Mouse (Mus musculus): Measurements from ENCODE around the gene Pip5k1c. TPM values are rescaled to one million over a fixed set of nuclear protein-coding genes. Genes with fewer than 3 reads are reported as not detected.

Gene Pip5k1c
- polyA plus RNA-seq, 1 experiment: 38.6 TPM

DNA sequence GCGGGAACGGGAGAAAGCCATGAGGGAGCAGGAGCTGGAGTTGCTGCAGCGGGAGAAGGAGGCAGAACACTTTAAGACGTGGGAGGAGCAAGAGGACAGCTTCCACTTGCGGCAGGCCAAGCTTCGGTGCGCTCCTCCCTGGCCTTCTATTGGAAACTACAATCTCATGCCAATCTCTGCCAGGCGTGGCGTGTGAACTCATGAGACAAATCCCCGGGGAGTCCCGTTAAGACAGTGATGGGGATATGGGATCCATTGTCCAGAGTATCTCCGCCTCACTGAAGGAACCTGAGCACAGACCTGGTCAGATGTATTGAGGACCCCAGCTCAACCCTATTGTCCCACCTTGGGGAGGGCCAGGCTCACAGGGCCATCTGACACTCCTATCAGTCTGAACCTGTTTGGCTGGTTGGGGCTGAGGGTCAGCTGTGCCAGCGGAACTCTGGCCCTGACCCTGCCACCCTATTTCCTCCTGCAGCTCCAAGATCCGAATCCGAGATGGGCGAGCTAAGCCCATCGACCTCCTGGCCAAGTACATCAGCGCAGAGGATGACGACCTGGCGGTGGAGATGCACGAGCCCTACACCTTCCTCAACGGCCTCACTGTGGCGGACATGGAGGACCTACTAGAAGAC lies 30.5 kb downstream of the Pip5k1c start:
- no peak for DNase-seq (ENCODE audit: low spot score)

DNA sequence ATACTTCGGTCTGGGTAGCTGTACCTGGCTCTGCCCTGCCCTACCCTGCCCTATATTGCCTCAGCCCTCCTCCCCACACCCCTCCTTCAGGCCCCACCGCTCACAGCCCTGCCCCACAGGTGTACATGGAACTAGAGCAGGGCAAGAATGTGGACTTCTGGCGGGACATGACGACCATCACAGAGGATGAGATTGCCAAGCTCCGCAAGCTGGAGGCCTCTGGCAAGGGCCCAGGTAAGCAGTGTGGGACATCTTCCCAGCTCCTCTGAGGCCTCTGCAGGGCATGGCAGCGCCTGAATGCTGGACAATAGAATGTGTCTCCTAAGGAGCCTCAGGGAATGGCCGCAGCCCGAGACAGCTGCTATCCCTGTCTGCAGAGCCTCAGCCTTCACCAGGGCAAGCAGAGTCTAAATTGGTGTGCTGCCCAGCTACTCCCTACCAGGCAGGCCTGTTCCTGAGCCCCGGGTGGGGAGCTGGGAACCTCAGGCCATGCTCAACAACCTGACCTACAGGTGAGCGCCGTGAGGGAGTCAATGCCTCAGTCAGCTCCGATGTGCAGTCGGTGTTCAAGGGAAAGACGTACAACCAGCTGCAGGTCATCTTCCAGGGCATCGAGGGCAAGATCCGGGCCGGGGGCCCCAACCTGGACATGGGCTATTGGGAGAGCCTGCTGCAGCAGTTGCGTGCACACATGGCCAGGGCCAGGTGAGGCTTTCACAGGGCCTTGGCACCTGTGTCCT lies 31.2 kb downstream of the Pip5k1c start:
- no peak for DNase-seq (ENCODE audit: low spot score)

DNA sequence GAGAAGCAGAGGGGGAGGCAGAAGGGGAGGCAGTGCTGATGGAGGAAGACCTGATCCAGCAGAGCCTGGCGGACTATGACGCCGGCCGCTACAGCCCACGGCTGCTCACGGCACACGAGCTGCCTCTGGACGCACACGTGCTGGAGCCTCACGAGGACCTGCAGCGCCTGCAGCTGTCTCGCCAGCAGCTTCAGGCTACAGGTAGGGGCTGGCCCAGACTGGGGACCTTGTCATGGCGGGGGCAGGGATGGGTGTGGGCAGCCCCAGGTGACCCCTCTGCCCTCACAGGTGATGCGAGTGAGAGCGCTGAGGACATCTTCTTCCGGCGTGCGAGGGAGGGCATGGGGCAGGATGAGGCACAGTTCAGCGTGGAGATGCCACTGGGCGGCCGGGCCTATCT lies 32.4 kb downstream of the Pip5k1c start:
- DNase-seq (ENCODE audit: low spot score): no peak

DNA sequence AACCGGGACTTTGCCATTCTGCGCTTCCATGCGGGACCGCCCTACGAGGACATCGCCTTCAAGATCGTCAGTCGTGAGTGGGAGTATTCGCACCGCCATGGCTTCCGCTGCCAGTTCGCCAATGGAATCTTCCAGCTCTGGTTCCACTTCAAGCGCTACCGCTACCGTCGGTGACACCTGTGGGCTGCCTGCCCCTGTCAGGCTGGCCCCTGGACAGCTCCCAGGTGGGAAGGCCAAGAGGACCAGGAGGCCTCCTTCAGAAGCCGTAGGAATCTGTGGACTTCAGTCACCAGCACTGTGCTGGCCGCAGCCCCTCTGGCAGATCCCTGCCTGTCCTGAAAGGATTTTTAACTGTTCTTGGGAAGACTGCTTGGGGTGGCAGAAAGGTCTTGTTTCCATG lies 33.0 kb downstream of the Pip5k1c start:
- no peak for DNase-seq (ENCODE audit: low spot score)

DNA sequence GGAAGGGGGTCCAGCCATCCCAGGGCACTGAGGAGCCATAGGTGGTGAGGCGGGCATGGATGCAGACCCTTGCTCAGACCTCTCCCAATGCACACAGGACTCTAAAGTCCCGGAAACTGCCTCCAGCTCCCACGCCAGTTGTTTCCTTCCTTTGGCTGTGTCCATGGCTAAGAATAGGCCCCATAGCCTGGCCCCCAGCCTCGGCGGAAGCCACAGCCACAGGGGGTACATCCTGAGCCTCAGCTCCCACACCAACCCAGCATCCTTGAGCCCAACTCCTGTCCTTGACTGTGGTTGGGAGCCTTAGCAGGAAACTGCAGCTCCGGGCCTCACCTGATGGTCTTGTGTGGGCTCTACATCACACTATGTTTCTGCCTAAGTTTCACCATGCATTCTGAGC lies 34.1 kb downstream of the Pip5k1c start:
- no peak for DNase-seq (ENCODE audit: low spot score)

DNA sequence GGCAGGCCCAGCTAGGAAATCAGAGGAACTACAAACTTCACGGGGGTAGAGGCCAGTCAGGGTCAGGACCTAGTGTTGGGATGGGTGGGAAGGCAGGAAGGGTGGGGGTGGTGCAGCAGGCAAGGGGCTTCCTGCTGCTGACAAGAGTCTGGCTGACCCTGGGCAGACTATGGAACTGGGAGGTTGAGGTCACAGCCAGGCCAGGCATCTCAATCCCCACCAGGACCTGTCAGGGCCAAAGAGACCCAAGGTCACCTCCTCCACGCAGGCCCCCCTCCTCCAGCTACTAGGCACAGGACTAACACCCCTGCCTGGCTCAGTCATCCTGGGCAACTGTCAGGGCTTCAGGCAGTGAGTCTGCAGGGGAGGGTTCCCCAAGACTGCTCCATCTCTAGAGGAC lies 35.2 kb downstream of the Pip5k1c start:
- no peak for DNase-seq (ENCODE audit: low spot score)

DNA sequence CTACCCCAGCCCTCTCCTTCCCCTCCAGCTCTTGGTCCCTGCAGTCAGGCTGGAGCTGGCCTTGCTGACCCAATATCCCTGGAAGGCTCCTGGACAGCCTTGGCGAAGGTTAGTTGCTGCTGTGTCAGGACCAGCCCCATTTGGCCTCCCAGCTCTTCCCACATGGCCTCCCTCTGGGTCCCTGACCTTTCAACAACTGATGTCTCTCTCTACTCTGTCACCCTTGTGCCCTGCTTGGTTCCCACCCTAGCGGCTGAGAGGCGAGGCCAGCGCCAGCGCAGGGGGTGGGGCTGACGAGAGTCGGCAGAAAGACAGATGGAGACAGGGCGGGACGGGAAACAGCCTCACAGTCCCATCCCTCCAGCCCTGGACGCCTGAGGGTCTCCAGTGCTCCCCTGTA lies 35.6 kb downstream of the Pip5k1c start, which contains the start of gene Tbxa2r:
TSS of gene Tbxa2r (plus strand) at position 346 of the 400 bp plus-strand sequence.
- DNase-seq (ENCODE audit: low spot score): no peak

DNA sequence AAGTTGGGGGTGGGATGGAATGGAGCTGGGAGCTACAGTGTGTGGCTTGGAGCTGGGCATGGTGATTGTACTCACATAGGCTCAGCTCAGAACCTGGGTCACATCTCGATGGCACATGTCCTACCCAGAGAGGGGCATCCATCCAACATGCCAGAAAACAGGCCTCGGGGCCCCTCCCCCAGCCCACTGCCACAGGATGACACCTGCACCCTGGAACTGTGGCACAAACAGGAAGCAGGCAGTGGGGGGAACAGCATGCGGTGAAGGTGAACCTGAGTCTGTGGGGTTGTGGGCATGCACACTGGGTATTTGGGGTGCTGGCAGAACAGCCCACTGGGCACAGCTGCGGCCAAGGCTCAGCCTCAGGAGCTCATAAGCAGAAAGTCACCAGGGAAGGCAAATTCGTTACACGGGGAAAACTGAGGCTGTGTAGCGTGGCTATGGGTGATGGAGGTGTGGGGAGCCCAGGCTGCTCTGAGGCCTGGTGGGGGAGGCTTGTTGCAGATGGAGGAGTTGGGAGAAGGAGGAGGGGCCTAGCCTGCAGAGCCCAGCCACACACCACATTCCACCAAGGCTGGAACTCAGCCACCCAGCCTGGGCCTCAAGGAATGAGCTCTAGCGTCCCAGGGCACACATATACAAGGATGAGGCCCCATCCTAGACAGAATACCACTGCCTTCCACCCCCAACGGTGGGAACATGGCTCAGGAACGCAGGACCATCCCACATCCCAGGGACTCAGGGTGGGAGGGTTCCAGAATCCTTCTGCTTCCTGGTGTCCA lies 36.6 kb downstream of the Pip5k1c start:
- DNase-seq (ENCODE audit: low spot score): no peak

DNA sequence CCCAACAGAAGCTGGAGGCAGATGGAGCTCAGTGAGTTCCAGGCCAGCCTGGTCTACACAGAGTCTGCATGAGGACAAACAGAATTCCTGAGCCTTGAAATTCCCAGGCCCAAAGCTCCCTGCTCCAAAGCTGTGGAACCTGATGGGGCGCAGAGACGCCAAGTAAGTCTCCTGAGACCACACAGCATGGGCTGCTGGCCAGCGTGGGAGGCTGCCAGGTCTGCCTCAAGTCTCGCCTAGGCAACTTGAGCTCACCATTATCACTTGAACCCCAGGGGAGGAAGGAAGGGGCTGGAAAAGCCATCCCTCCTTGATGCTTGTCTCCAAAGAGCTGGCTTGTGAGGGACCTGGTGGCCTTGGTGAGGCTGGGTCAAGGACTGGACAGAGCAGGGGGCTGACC lies 37.2 kb downstream of the Pip5k1c start:
- no peak for DNase-seq (ENCODE audit: low spot score)

DNA sequence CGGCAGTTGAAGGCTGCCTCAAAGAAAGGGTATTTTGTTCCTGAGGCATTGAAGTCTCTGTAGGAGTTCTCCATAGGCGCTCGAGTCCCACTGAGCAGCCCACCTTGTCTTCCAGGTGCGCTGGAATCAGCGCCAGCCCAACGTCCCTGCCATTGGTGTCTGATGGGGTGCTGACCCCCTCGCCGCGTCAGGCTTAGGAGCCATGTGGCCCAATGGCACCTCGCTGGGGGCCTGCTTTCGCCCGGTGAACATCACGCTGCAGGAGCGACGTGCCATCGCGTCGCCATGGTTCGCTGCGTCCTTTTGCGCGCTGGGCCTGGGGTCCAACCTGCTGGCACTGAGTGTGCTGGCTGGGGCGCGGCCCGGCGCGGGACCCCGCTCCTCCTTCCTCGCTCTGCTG lies 39.5 kb downstream of the Pip5k1c start:
- no peak for DNase-seq (ENCODE audit: low spot score)

DNA sequence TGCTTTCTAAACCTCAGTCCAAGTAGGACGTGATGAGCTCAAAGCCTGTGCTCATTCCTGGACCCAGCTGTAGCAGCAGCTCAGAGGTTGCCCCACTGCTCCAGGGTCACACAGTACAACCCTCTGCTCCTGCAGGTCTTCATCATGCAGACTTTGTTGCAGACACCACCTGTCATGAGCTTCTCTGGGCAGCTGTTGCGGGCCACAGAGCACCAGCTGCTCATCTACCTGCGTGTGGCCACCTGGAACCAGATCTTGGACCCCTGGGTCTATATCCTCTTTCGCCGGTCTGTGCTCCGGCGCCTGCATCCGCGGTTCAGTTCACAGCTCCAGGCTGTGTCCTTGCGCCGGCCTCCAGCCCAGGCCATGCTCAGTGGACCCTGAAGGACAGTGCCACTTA lies 41.6 kb downstream of the Pip5k1c start:
- no peak for DNase-seq (ENCODE audit: low spot score)

DNA sequence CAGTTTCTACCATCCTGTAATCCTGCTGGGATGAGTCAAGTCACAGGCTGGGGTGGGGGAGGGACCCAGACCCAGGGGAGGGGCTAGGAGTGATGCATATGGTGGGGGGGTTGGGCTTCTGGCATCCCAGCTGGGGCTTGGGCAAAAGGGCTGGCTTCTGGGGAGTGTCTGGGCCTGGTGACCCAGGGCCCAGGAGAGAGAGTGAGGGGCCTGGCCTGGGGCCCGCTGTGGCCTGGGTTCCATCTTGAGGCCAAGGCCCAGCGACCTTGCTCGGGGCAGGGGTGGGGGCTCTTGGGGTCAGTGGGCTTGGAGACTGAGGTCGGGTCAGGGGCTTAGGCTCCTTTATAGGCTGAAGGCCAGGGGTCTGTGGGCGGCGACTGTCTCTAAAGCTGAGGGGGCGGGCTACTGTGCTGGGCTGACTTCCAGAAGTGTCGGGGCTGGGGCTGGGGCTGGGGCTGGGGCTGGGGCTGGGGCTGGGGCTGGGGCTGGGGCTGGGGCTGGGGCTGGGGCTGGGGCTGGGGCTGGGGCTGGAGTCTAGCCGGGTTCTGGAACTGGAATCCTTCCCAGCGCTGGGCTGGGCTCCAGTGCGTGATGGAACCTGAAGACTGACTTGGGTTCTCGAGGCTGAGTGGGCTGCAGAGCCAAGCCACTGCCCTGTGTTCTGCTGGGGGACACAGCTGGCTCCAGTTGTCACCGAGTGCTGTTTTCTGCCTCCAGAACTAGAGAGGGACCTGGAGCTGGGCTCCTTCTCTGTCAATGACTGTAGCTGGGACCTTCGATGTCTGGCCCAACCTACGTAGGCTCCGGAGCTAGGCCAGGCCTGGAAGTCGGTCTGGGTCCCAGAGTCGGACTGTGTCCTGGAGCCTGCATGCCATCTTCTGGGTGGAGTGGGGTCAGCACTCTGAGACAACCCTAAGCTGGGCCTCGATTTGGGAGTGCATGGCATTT lies 42.9 kb downstream of the Pip5k1c start:
- no peak for DNase-seq (ENCODE audit: low spot score)

DNA sequence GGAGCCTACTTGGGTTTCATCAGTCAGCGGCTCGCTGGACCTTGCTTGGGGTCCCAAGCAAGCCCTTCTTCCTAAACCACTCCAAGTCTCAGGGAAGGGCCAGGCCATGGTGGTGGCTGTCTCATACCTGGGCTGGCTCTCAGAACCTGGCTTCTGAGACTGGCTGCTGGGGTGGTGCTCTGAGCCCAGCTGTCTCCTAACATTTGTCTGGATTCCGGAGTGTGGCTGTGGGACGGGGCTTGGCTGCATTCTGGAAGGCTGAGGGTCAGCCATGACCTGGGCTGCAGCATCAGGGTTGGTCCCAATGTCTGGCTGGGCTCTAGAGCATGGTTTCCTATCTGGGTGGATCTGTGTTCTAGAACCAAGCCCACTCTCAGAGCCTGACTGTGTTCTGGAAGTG lies 43.8 kb downstream of the Pip5k1c start:
- no peak for DNase-seq (ENCODE audit: low spot score)

DNA sequence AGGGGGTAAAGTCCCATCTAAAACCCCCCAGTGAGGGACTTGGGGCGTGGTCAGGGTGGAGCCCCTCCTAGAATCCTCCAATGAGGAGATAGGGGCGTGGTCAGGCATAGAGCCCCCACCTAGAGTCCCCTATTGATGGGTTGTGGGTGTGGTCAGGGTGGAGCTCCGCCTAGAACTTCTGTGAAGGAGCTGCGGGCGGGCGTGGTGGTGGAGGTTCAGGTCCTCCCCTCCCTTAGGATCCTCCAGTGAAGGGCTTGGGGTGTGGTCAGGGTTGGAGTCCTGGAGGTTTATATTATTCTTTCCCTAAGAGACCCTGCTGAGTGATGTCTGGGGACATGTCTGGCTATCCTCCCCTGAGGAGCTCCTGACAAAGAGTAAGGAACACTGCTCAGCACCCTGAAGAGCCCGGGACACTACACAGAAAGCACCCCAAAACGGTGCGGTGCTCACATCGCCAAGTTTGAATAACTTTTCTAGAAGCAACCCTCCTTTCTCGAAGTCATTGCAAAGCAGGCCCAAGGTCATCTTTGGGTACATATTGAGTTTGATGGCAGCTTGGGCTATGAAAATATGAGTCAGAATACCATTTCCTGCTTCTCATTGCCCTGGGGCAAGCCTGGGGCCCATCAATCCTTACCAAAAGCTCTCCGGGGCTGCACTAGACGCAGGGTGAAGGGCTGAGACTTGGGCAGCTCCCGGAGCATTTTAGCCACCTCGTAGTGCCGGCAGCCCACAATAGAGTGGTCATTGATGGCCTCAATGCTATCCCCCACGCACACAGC lies 48.0 kb downstream of the Pip5k1c start:
- no peak for DNase-seq (ENCODE audit: low spot score)

DNA sequence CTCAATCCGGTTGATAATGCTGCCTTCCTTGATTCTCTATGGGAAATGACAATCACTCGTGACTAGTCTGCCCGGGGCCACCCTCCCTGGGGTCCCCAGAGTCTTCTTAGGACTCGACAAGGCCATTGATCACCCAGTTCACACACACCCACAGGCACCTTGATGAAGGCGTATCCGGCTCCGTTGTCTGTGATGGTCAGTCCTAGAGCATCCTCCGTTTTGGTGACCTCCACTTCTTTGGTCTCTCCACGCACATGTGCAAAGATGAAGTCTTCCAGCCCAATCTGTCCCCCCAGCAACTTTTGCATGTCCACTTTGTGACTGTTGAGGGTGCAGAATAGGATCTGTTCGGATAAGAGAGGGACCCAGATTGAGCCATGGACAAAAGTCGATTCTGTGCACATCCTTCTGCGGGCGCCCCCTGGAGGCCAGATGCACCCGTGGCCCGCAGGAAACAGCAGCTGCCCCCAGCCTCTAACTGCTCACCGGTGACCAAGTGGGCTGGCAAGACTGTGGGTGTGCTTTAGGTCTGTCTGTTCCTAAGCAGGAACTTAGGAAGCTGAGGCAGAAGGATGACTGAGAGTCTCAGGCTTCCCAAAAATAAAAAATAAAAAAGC lies 48.7 kb downstream of the Pip5k1c start:
- no peak for DNase-seq (ENCODE audit: low spot score)

DNA sequence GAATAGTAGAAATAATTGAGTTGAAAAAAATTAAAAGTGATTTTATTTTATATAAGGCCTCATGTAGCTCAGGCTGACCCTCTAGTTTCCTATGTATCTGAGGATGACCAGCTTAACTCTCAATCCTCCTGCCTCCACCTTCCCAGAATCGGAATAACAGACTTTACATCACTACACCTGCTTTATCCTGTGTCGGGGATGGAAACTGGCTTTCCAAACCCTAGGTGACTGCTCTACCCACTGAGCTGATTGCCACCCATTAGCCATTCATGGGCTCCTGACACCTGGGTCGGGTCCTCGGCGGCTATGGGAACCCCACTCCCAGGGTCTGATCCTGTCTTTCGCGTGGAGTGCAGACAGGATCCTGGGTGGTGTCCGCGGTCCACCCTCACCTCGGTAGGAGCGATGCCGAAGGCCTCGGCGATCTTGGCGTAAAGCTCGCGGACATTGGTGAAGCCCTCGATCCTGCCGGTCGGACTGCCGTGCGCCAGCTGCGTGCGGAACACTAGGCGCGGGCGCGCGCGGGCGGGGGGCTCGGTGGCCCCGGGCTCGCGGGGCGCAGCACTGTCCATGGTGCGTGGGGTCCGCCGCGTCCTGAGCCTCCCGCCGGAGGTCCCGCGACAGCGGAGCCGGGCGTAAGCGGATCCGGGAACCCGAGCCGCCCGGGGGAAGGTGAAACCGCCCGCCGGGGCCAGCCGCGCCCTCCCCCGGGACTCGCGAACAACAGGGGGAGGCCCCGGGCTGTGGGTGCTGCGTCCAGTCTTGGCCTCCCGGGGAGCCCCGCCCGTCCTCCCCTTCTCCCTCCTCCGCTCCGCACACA lies 50.1 kb downstream of the Pip5k1c start, which contains the start of gene Gipc3:
TSS of gene Gipc3 (minus strand) at position 581 of the 820 bp plus-strand sequence.
- no peak for DNase-seq (ENCODE audit: low spot score)

DNA sequence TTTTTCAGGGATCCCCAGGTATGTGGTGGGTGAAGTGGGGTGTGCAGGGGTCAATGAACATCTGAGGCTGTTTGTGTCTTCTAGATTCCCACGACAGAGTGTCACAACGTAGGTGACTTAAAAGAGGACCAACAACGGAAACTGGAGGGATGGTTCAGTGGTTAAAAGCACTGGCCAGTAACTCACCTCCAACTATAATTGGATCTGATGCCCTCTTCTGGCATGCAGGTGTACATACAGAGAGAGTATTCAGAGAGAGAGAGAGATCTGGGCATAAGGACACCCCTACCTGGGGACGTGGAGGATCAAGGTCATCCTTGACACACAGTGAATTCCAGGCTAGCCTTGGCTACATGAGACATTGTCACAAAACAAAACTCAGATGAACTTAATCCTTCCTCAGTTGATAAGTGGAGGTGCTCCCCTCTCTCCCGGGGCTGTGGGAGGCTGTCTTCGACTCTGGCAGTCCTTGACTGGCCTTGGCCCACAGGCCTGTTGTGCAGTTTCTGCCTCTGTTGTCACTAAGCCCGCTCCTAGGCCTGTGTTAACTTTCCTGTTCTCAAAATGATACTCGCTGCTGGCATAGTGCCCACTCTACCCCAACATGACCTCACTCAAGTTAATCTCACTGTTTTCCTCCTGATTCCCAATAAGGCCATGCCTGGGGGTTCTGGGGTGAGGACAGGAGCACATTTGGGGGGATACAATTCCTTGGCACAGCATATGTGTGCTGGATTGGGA lies 51.8 kb downstream of the Pip5k1c start:
- DNase-seq (ENCODE audit: low spot score): no peak

DNA sequence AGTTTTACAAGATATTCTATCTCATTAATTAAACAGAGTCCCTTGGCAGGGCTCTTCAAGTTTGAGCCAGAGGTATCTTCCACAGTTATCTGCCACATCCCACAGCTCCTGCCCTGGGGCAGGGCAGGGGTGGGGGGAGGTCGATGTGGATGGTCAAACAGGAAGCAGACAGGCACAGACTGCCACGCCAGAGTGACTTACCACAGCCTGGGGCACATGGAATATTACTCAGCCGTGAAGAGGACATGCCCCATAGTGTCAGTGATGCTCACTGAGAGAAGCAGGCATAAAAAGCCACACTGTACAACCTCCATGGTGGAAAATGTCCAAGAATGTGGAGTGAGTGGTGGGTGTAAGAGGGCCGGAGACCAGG lies 52.4 kb downstream of the Pip5k1c start:
- DNase-seq (ENCODE audit: low spot score): no peak
